Mouse (Mus musculus): Measurements from ENCODE around the gene Aes. TPM values are rescaled to one million over a fixed set of nuclear protein-coding genes. Genes with fewer than 3 reads are reported as not detected.

Aes gene
- polyA plus RNA-seq, 1 experiment from 2014 or later, result 884 TPM

- ATAC-seq (ENCODE audit: low FRiP score, low read depth), result peak; percentile 7; the same call in 1 of the 2 replicates
- H3K4me3 ChIP-seq, result peak overlapping the region; percentile 45
- peak overlapping the region; percentile 84 for H3K4me2 ChIP-seq
- H3K4me1 ChIP-seq (replicated peaks), result peaks cover 70% of the 10 kb centered on the region
- 0 out of 2 replicates have a peak overlapping the region, but pooled peaks have one; percentile 4 for H3K27ac ChIP-seq (replicated peaks)
- WGBS, result 3% methylated on average over 9 of the region's 9 CpGs
- H3K27me3 ChIP-seq, result peaks cover 34% of the 10 kb centered on the region
- no peaks in the 10 kb centered on the region for H3K9me3 ChIP-seq
- no peak overlapping the region for H3K9ac ChIP-seq
- H3K36me3 ChIP-seq, result no peaks in the 10 kb centered on the region
Measured at GRCm38 (mm10) chr10:81572133-81572671, 12.9 kb downstream of the Aes start.

- Histone ChIP-seq H3K9me3 (no peaks in the 10 kb centered on the region), H3K27ac (replicated peaks) (no peak overlapping the region), H3K4me1 (replicated peaks) (peaks cover 70% of the 10 kb centered on the region), H3K9ac (no peak overlapping the region), H3K27me3 (peaks cover 40% of the 10 kb centered on the region), H3K36me3 (no peaks in the 10 kb centered on the region), H3K4me3 (no peak overlapping the region), H3K4me2 (no peak overlapping the region)
- ATAC-seq (ENCODE audit: low FRiP score, low read depth), result no peak
- 11% methylated on average over 9 of the region's 9 CpGs for WGBS
Measured at GRCm38 (mm10) chr10:81572975-81573374, 13.7 kb downstream of the Aes start.

GRCm38 (mm10) chr10:81574081-81575056, 15.1 kb downstream of the Aes start, which contains the start of gene Tle2:
TSS of gene Tle2 (plus strand) at chr10:81574561.
- ATAC-seq (ENCODE audit: low FRiP score, low read depth), result no peak
- Histone ChIP-seq H3K27ac (replicated peaks) (no peak within 1 kb of the TSS), H3K4me2 (peak within 1 kb of the TSS; percentile 86), H3K36me3 (no peaks in the 10 kb centered on the region), H3K27me3 (peaks cover 47% of the 10 kb centered on the region), H3K9ac (peak within 1 kb of the TSS; percentile 61), H3K4me3 (peak within 1 kb of the TSS; percentile 68), H3K9me3 (no peaks in the 10 kb centered on the region), H3K4me1 (replicated peaks) (peaks cover 57% of the 10 kb centered on the region)
- WGBS, result 18% methylated on average over 10 of the region's 10 CpGs

GRCm38 (mm10) chr10:81575208-81575631, 15.9 kb downstream of the Aes start:
- Histone ChIP-seq H3K36me3 (no peaks in the 10 kb centered on the region), H3K4me2 (peak overlapping the region; percentile 86), H3K4me1 (replicated peaks) (peaks cover 52% of the 10 kb centered on the region), H3K9me3 (no peaks in the 10 kb centered on the region), H3K9ac (peak overlapping the region; percentile 61), H3K4me3 (peak overlapping the region; percentile 68), H3K27me3 (peaks cover 54% of the 10 kb centered on the region), H3K27ac (replicated peaks) (no peak overlapping the region)
- WGBS, result under 1% methylated on average over 30 of the region's 30 CpGs
- no peak for ATAC-seq (ENCODE audit: low FRiP score, low read depth)

- Histone ChIP-seq H3K27ac (replicated peaks) (no peak overlapping the region), H3K4me1 (replicated peaks) (peaks cover 51% of the 10 kb centered on the region), H3K27me3 (peaks cover 58% of the 10 kb centered on the region), H3K9me3 (no peaks in the 10 kb centered on the region), H3K36me3 (no peaks in the 10 kb centered on the region), H3K4me3 (peak overlapping the region; percentile 68), H3K4me2 (peak overlapping the region; percentile 86), H3K9ac (peak overlapping the region; percentile 61)
- WGBS, result 0% methylated on average over 6 of the region's 6 CpGs
- no peak for ATAC-seq (ENCODE audit: low FRiP score, low read depth)
Measured at GRCm38 (mm10) chr10:81575695-81576094, 16.4 kb downstream of the Aes start.

- H3K4me1 ChIP-seq (replicated peaks), result peaks cover 32% of the 10 kb centered on the region
- H3K9me3 ChIP-seq, result no peaks in the 10 kb centered on the region
- H3K4me3 ChIP-seq, result no peak overlapping the region
- no peak for ATAC-seq (ENCODE audit: low FRiP score, low read depth)
- 63% methylated on average over 4 of the region's 4 CpGs for WGBS
- peaks cover 64% of the 10 kb centered on the region for H3K27me3 ChIP-seq
- 0 out of 2 replicates have a peak, but pooled peaks cover under 1% of the 10 kb centered on the region for H3K36me3 ChIP-seq
- H3K4me2 ChIP-seq, result no peak overlapping the region; the same call in 1 of the 2 replicates
- no peak overlapping the region for H3K27ac ChIP-seq (replicated peaks)
- no peak overlapping the region for H3K9ac ChIP-seq
Measured at GRCm38 (mm10) chr10:81579967-81580366, 20.7 kb downstream of the Aes start.

GRCm38 (mm10) chr10:81580441-81581070, 21.3 kb downstream of the Aes start:
- Histone ChIP-seq H3K4me2 (no peak overlapping the region; the same call in 1 of the 2 replicates), H3K9me3 (no peaks in the 10 kb centered on the region), H3K4me1 (replicated peaks) (peaks cover 26% of the 10 kb centered on the region), H3K36me3 (peaks cover 4% of the 10 kb centered on the region; the same call in 1 of the 2 replicates), H3K9ac (no peak overlapping the region), H3K4me3 (no peak overlapping the region), H3K27me3 (peaks cover 69% of the 10 kb centered on the region), H3K27ac (replicated peaks) (no peak overlapping the region)
- ATAC-seq (ENCODE audit: low FRiP score, low read depth), result no peak
- WGBS, result 57% methylated on average over 25 of the region's 25 CpGs

- Histone ChIP-seq H3K4me1 (replicated peaks) (peaks cover 18% of the 10 kb centered on the region), H3K27me3 (peaks cover 68% of the 10 kb centered on the region), H3K27ac (replicated peaks) (no peak overlapping the region), H3K36me3 (peaks cover 6% of the 10 kb centered on the region; the same call in 1 of the 2 replicates), H3K4me2 (no peak overlapping the region), H3K9me3 (no peaks in the 10 kb centered on the region), H3K4me3 (no peak overlapping the region), H3K9ac (no peak overlapping the region)
- no peak for ATAC-seq (ENCODE audit: low FRiP score, low read depth)
- 40% methylated on average over 6 of the region's 6 CpGs for WGBS
Measured at GRCm38 (mm10) chr10:81583347-81583746, 24.1 kb downstream of the Aes start.

GRCm38 (mm10) chr10:81588739-81589138, 29.5 kb downstream of the Aes start:
- ATAC-seq (ENCODE audit: low FRiP score, low read depth), result no peak

GRCm38 (mm10) chr10:81591846-81592245, 32.6 kb downstream of the Aes start:
- WGBS, result 70% methylated on average over 9 of the region's 9 CpGs
- H3K4me3 ChIP-seq, result no peak overlapping the region
- H3K4me2 ChIP-seq, result no peak overlapping the region
- peaks cover 17% of the 10 kb centered on the region for H3K4me1 ChIP-seq (replicated peaks)
- ATAC-seq (ENCODE audit: low FRiP score, low read depth), result no peak
- H3K9me3 ChIP-seq, result no peaks in the 10 kb centered on the region
- H3K27ac ChIP-seq (replicated peaks), result no peak overlapping the region
- H3K9ac ChIP-seq, result no peak overlapping the region
- no peaks in the 10 kb centered on the region for H3K36me3 ChIP-seq
- H3K27me3 ChIP-seq, result peaks cover 68% of the 10 kb centered on the region

More at GRCm38 (mm10) chr10:81588739-81589138, 29.5 kb downstream of the Aes start:
- H3K4me1 ChIP-seq (replicated peaks), result no peaks in the 10 kb centered on the region
- WGBS, result 59% methylated on average over 7 of the region's 7 CpGs
- H3K27me3 ChIP-seq, result peaks cover 74% of the 10 kb centered on the region
- H3K9me3 ChIP-seq, result no peaks in the 10 kb centered on the region
- peaks cover 6% of the 10 kb centered on the region; the same call in 1 of the 2 replicates for H3K36me3 ChIP-seq
- H3K4me2 ChIP-seq, result no peak overlapping the region
- H3K27ac ChIP-seq (replicated peaks), result no peak overlapping the region
- no peak overlapping the region for H3K4me3 ChIP-seq
- H3K9ac ChIP-seq, result no peak overlapping the region

- Histone ChIP-seq H3K4me2 (no peak overlapping the region), H3K27me3 (peaks cover 60% of the 10 kb centered on the region), H3K4me1 (replicated peaks) (peaks cover 25% of the 10 kb centered on the region), H3K36me3 (no peaks in the 10 kb centered on the region), H3K4me3 (no peak overlapping the region), H3K9ac (no peak overlapping the region), H3K9me3 (no peaks in the 10 kb centered on the region), H3K27ac (replicated peaks) (no peak overlapping the region)
- ATAC-seq (ENCODE audit: low FRiP score, low read depth), result no peak
- WGBS, result 84% methylated on average over 7 of the region's 7 CpGs
Measured at GRCm38 (mm10) chr10:81592631-81593030, 33.3 kb downstream of the Aes start.

Data from hindbrain, embryonic 15.5 days (tissue).